Mouse (Mus musculus) spleen, adult 2 months (tissue): ENCODE results near the gene Hist1h3f.
"Not testable (repeated sequence)": the region's sequence is repeated elsewhere in the genome, so short reads cannot be mapped to it uniquely, and the experiment has no call there.

Experiments used
- CTCF ChIP-seq: fragments of 200-500 bp; IDR thresholded peaks from 2 replicates; pipeline ENCODE4 v1.5.1; 2011; ENCODE audit warnings: mild to moderate bottlenecking, inconsistent platforms; ENCODE audit not compliant: insufficient read depth, insufficient read length, insufficient replicate concordance; ENCODE audit errors: extremely low read depth
- POLR2A ChIP-seq: fragments of 200-500 bp; IDR thresholded peaks from 2 replicates; pipeline ENCODE4 v1.6.1; 2011; ENCODE audit warnings: low read depth, low read length, inconsistent platforms

DNA sequence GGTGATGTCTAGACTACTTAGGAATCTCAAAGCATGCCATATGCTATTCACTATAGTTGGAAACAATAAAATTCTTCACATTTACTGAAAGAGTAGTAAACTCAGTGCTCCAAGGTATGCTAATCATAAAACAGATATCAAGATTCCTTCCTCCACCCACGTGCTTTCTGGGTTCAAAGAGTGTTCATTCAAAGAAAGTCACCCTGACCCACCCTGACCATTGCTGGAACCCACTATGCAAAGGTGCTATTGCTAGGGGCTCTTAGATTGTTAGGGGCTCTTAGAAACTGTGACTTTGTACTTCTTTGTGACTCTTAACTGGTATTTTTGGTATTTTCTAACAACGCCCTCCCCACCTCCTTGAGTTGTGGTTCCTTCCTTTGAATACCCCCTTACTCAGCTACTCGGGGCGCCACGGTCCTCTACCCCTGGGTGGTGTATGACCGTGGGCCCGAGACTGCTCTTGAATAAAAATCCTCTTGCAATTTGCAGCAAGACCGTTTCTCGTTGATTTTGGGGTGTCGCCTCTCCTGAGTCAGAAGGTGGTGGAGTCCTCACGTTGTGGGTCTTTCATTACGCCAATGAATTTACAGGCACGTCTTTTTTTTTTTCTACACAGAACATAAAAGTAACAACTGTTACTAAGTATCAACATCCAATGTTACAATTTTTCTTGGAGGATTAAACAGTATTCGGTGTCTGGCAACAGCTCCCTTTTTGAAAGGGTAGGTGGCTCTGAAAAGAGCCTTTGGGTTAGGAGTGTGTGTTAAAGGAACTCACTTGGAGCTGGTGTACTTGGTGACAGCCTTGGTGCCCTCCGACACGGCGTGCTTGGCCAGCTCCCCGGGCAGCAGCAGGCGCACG lies 29.4 kb downstream of the Hist1h3f start:
- not testable (repeated sequence) for TF ChIP-seq CTCF, POLR2A
